Mouse (Mus musculus) liver, embryonic 12.5 days (tissue): Measurements from ENCODE around the gene Sapcd1. TPM values are rescaled to one million over a fixed set of nuclear protein-coding genes. Genes with fewer than 3 reads are reported as not detected.

Experiments used
- ATAC-seq: fragments of 200-750 bp; cut with Nextera tagmentation; 2 replicates; pipeline ENCODE4 v1.8.0; 2017; ENCODE audit warnings: moderate number of reproducible peaks, mild to moderate bottlenecking, moderate library complexity
- H3K27ac ChIP-seq: fragments of 300-500 bp; sonication (generic); 2 replicates; pipeline ENCODE4 v1.5.1; 2016; ENCODE audit warnings: mild to moderate bottlenecking
- H3K27me3 ChIP-seq: fragments of 300-500 bp; sonication (generic); replicated peaks from 2 replicates; pipeline ENCODE4 v1.6.1; 2016; ENCODE audit warnings: mild to moderate bottlenecking, moderate library complexity
- H3K36me3 ChIP-seq: fragments of 300-500 bp; sonication (generic); 2 replicates; pipeline ENCODE4 v1.6.1; 2016; ENCODE audit warnings: mild to moderate bottlenecking, moderate library complexity
- H3K4me1 ChIP-seq: fragments of 300-500 bp; sonication (generic); 2 replicates; pipeline ENCODE4 v1.6.1; 2016
- H3K4me2 ChIP-seq: fragments of 300-500 bp; sonication (generic); 2 replicates; pipeline ENCODE4 v1.6.1; 2016; ENCODE audit warnings: mild to moderate bottlenecking, moderate library complexity
- H3K4me3 ChIP-seq: fragments of 300-500 bp; sonication (generic); 2 replicates; pipeline ENCODE4 v1.5.1; 2016; ENCODE audit warnings: mild to moderate bottlenecking, moderate library complexity
- H3K9ac ChIP-seq: fragments of 300-500 bp; sonication (generic); 2 replicates; pipeline ENCODE4 v1.6.1; 2016; ENCODE audit warnings: mild to moderate bottlenecking, moderate library complexity
- H3K9me3 ChIP-seq: fragments of 300-500 bp; sonication (generic); replicated peaks from 2 replicates; pipeline ENCODE4 v1.6.1; 2016; ENCODE audit warnings: mild to moderate bottlenecking, moderate library complexity
- WGBS: fragments of 180-500 bp; shearing (Covaris S2); methylation state at CpG from one replicate; pipeline ENCODE4 v1.1.7; 2016; ENCODE audit not compliant: insufficient replicate concordance; 5-methylcytosine and 5-hydroxymethylcytosine counted together
- polyA plus RNA-seq: library from polyadenylated mRNA; unstranded; fragments of >200 nt; fragmentation: Nextera tagmentation; extraction: Ambion mirVana; gene quantifications from 2 replicates; pipeline ENCODE4 v1.2.1, GENCODE M21; 2016

The Sapcd1 gene
- polyA plus RNA-seq, 1 experiment from 2014 or later = 2.8 TPM

DNA sequence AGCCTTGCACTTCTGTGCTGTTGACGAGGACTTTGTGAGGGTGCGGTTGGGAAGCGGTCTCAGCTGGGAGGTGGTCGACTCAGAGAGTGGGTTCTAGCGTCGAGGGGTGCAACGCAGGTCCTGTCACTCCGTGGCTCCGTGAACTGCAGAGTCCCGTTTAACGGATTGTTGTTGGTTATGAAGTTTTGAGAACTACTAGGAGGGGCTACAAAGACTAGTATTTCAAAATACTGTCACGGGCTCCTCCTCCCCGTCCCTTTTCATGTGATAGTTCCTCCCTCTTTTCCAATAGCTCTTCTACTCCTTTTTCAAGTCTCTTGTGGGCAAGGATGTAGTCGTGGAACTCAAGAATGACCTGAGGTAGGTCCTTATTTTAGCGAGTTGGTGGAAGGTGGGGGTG is 45.5 kb downstream of the Sapcd1 start:
- H3K4me1 ChIP-seq = peaks cover 45% of the 10 kb centered on the region
- no peaks in the 10 kb centered on the region for H3K27me3 ChIP-seq
- H3K4me2 ChIP-seq = peak overlapping the region; percentile 80
- under 1% methylated on average over 15 of the region's 15 CpGs for WGBS
- no peaks in the 10 kb centered on the region for H3K9me3 ChIP-seq
- no peak for ATAC-seq
- peak overlapping the region; percentile 88 for H3K9ac ChIP-seq
- H3K4me3 ChIP-seq = peak overlapping the region; percentile 83
- peak overlapping the region; percentile 94 for H3K27ac ChIP-seq
- H3K36me3 ChIP-seq = peaks cover 38% of the 10 kb centered on the region

DNA sequence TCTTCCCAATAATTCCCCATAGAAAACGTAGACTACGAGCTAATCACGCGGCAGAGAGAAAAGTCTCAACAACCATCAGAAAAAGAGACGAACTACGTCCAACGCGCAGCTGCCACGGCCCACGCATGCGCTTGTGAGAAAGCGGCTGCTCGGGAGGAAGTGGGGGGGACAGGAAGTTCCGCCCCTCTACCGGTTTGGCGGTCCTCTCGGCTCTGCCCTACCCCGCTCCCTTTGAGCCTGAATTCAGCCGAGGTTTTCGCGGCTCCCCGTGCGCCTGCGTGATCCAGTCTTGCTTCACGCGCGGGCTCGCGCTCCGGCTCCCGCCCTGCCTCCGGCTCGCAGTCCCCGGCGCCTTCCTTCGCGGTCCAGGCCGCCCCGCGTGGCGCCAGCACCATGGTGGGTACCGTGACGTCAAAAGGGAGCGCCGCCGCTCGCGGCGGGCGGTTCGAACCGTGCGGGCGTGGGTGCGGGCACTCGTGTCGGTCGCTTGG is 46.1 kb downstream of the Sapcd1 start, which contains the start of gene Lsm2:
Lsm2 (plus strand) TSS at position 173 of the 491 bp plus-strand sequence.
- peaks cover 45% of the 10 kb centered on the region for H3K4me1 ChIP-seq
- H3K4me2 ChIP-seq = peak within 1 kb of the TSS; percentile 80
- H3K9ac ChIP-seq = peak within 1 kb of the TSS; percentile 88
- under 1% methylated on average over 58 of the region's 58 CpGs for WGBS
- no peaks in the 10 kb centered on the region for H3K27me3 ChIP-seq
- peak within 1 kb of the TSS; percentile 94 for H3K27ac ChIP-seq
- H3K9me3 ChIP-seq = no peaks in the 10 kb centered on the region
- peak within 1 kb of the TSS; percentile 83 for H3K4me3 ChIP-seq
- H3K36me3 ChIP-seq = peaks cover 41% of the 10 kb centered on the region
- ATAC-seq = peak; percentile 93

DNA sequence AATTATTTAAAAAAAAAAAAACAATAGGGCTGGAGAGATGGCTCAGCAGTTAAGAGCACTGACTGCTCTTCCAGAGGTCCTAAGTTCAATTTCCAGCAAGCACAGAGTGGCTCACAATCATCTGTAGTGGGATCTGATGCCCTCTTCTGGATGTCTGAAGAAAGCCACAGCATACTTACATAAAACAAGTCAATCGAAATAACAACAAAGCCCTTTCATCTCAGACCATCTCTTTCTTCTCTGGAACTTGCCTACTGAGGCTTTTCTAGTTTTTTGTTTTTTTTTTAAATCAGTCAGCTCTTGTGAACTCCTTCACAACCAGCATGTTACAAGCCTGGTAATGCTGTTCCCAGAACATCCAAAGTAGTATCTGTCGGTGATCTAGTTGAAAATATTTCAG is 47.2 kb downstream of the Sapcd1 start:
- no peaks in the 10 kb centered on the region for H3K9me3 ChIP-seq
- peaks cover 45% of the 10 kb centered on the region for H3K4me1 ChIP-seq
- H3K4me3 ChIP-seq = peak overlapping the region; percentile 83
- ATAC-seq = no peak
- H3K27me3 ChIP-seq = no peaks in the 10 kb centered on the region
- peaks cover 30% of the 10 kb centered on the region for H3K36me3 ChIP-seq
- WGBS = 18% methylated on average over 2 of the region's 2 CpGs
- H3K4me2 ChIP-seq = peak overlapping the region; percentile 80
- H3K9ac ChIP-seq = peak overlapping the region; percentile 88
- peak overlapping the region; percentile 94 for H3K27ac ChIP-seq

DNA sequence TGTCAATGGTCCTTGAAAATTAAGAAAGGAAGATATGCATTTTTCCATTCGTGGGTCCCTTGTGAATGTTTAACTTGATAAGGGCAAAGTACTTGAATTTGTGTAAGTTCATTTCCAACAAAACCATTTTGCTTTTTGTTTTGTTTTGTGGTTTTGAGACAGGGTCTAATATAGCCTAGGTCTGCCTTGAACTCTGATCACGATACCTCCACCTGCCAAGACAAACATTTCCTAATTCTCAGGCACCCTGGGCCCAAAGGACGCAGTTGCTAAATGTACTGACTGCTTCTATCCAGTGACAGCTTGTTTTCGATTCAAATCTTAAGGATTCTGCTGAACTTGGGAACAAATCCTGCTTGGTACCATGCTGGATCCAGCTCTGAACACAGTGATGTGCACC is 48.2 kb downstream of the Sapcd1 start:
- Histone ChIP-seq H3K27ac (no peak overlapping the region), H3K4me1 (peaks cover 37% of the 10 kb centered on the region), H3K9me3 (no peaks in the 10 kb centered on the region)

DNA sequence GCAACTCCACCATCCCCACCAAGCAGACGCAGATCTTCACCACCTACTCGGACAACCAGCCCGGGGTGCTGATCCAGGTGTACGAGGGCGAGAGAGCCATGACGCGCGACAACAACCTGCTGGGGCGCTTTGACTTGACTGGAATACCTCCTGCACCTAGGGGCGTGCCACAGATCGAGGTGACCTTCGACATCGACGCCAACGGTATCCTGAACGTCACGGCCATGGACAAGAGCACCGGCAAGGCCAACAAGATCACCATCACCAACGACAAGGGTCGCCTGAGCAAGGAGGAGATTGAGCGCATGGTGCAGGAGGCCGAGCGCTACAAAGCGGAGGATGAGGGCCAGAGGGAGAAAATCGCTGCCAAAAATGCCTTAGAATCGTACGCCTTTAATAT is 49.6 kb downstream of the Sapcd1 start:
- peaks cover 24% of the 10 kb centered on the region for H3K4me1 ChIP-seq
- WGBS = 82% methylated on average over 27 of the region's 27 CpGs
- no peak overlapping the region for H3K4me3 ChIP-seq
- no peak for ATAC-seq
- no peak overlapping the region for H3K4me2 ChIP-seq
- peaks cover 10% of the 10 kb centered on the region for H3K36me3 ChIP-seq
- H3K9ac ChIP-seq = no peak overlapping the region
- H3K27ac ChIP-seq = no peak overlapping the region
- H3K9me3 ChIP-seq = no peaks in the 10 kb centered on the region
- peaks cover 11% of the 10 kb centered on the region for H3K27me3 ChIP-seq

More for the DNA sequence above, 48.2 kb downstream of the Sapcd1 start:
- no peak overlapping the region for H3K4me3 ChIP-seq
- WGBS = 76% methylated on average over 4 of the region's 4 CpGs
- peak overlapping the region; percentile 4 for H3K9ac ChIP-seq
- no peaks in the 10 kb centered on the region for H3K27me3 ChIP-seq
- H3K36me3 ChIP-seq = peaks cover 20% of the 10 kb centered on the region
- no peak for ATAC-seq
- H3K4me2 ChIP-seq = no peak overlapping the region

DNA sequence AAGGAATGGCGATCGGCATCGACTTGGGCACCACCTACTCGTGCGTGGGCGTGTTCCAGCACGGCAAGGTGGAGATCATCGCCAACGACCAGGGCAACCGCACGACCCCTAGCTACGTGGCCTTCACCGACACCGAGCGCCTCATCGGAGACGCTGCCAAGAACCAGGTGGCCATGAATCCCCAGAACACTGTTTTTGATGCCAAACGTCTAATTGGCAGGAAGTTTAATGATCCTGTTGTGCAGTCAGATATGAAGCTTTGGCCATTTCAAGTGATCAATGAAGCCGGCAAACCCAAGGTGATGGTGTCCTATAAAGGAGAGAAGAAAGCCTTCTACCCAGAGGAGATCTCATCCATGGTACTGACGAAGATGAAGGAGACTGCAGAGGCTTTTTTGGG is 50.8 kb downstream of the Sapcd1 start:
- peaks cover 10% of the 10 kb centered on the region for H3K36me3 ChIP-seq
- H3K27me3 ChIP-seq = peaks cover 24% of the 10 kb centered on the region
- no peak overlapping the region for H3K9ac ChIP-seq
- H3K4me3 ChIP-seq = no peak overlapping the region
- ATAC-seq = no peak
- no peak overlapping the region for H3K27ac ChIP-seq
- 88% methylated on average over 20 of the region's 20 CpGs for WGBS
- H3K4me2 ChIP-seq = no peak overlapping the region
- peaks cover 24% of the 10 kb centered on the region for H3K4me1 ChIP-seq
- no peaks in the 10 kb centered on the region for H3K9me3 ChIP-seq

Other genes with a start within 250 kb of the Sapcd1 start
- not detected in 2 replicates for gene Cyp21a1, start 223.5 kb downstream of the Sapcd1 start, polyA plus RNA-seq
- 18.0 and 18.6 TPM in 2 replicates for gene Stk19, start 191.1 kb downstream of the Sapcd1 start, polyA plus RNA-seq
- 37.0 and 38.8 TPM in 2 replicates for gene Dxo, start 191.0 kb downstream of the Sapcd1 start, polyA plus RNA-seq
- gene Skiv2l, start 177.8 kb downstream of the Sapcd1 start, polyA plus RNA-seq = 34.0 and 39.5 TPM in 2 replicates
- 69.3 and 72.0 TPM in 2 replicates for gene Nelfe, start 177.6 kb downstream of the Sapcd1 start, polyA plus RNA-seq
- gene Cfb, start 165.5 kb downstream of the Sapcd1 start, polyA plus RNA-seq = 83.5 and 85.0 TPM in 2 replicates
- 1.8 and 1.9 TPM in 2 replicates for gene Zbtb12, start 148.5 kb downstream of the Sapcd1 start, polyA plus RNA-seq
- gene Gm20547, start 146.0 kb downstream of the Sapcd1 start, polyA plus RNA-seq = not detected in 2 replicates
- 7.9 and 8.2 TPM in 2 replicates for gene C2, start 129.8 kb downstream of the Sapcd1 start, polyA plus RNA-seq
- 27.1 and 32.8 TPM in 2 replicates for gene Ehmt2, start 129.5 kb downstream of the Sapcd1 start, polyA plus RNA-seq
- 0.75 and 0.79 TPM in 2 replicates for gene Slc44a4, start 113.5 kb downstream of the Sapcd1 start, polyA plus RNA-seq
- 16.9 and 17.3 TPM in 2 replicates for gene Neu1, start 96.8 kb downstream of the Sapcd1 start, polyA plus RNA-seq
- gene Hspa1b, start 68.8 kb downstream of the Sapcd1 start, polyA plus RNA-seq = 0.11 and 0.21 TPM in 2 replicates
- 0.73 TPM in 1 of 2 replicates, not detected in the other for gene Gm20481, start 58.1 kb downstream of the Sapcd1 start, polyA plus RNA-seq
- 2.8 and 5.0 TPM in 2 replicates for gene Hspa1a, start 55.9 kb downstream of the Sapcd1 start, polyA plus RNA-seq
- gene Hspa1l, start 55.3 kb downstream of the Sapcd1 start, polyA plus RNA-seq = 0.38 and 0.49 TPM in 2 replicates
- 202 and 215 TPM in 2 replicates for gene Lsm2, start 46.2 kb downstream of the Sapcd1 start, polyA plus RNA-seq
- 208 and 211 TPM in 2 replicates for gene Vars, start 27.0 kb downstream of the Sapcd1 start, polyA plus RNA-seq
- gene Vwa7, start 11.4 kb downstream of the Sapcd1 start, polyA plus RNA-seq = 0.10 and 0.15 TPM in 2 replicates
- gene Msh5, start 18.7 kb upstream of the Sapcd1 start, polyA plus RNA-seq = 4.0 and 4.8 TPM in 2 replicates
- gene Clic1, start 21.9 kb upstream of the Sapcd1 start, polyA plus RNA-seq = 160 and 162 TPM in 2 replicates
- gene Ddah2, start 31.0 kb upstream of the Sapcd1 start, polyA plus RNA-seq = 49.0 and 49.1 TPM in 2 replicates
- 0.41 and 0.44 TPM in 2 replicates for gene Ly6g6c, start 37.4 kb upstream of the Sapcd1 start, polyA plus RNA-seq
- 7.3 and 8.7 TPM in 2 replicates for gene Mpig6b, start 38.2 kb upstream of the Sapcd1 start, polyA plus RNA-seq
- gene Ly6g6e, start 48.9 kb upstream of the Sapcd1 start, polyA plus RNA-seq = 0.23 TPM in 1 of 2 replicates, not detected in the other
- gene Ly6g6d, start 50.0 kb upstream of the Sapcd1 start, polyA plus RNA-seq = 0.36 and 0.53 TPM in 2 replicates
- 10.2 and 10.5 TPM in 2 replicates for gene Ly6g6f, start 57.6 kb upstream of the Sapcd1 start, polyA plus RNA-seq
- gene Abhd16a, start 61.2 kb upstream of the Sapcd1 start, polyA plus RNA-seq = 60.2 and 61.1 TPM in 2 replicates
- not detected in 2 replicates for gene Ly6g5c, start 80.3 kb upstream of the Sapcd1 start, polyA plus RNA-seq
- gene Ly6g5b, start 87.4 kb upstream of the Sapcd1 start, polyA plus RNA-seq = 0.55 and 0.81 TPM in 2 replicates
- gene Gpank1, start 93.4 kb upstream of the Sapcd1 start, polyA plus RNA-seq = 16.5 and 19.6 TPM in 2 replicates
- gene Csnk2b, start 94.0 kb upstream of the Sapcd1 start, polyA plus RNA-seq = 187 and 192 TPM in 2 replicates
- 3.7 and 4.3 TPM in 2 replicates for gene D17H6S53E, start 98.4 kb upstream of the Sapcd1 start, polyA plus RNA-seq
- 482 and 508 TPM in 2 replicates for gene Apom, start 104.0 kb upstream of the Sapcd1 start, polyA plus RNA-seq
- 29.1 and 35.5 TPM in 2 replicates for gene Bag6, start 107.2 kb upstream of the Sapcd1 start, polyA plus RNA-seq
- 83.0 and 86.8 TPM in 2 replicates for gene Prrc2a, start 136.9 kb upstream of the Sapcd1 start, polyA plus RNA-seq
- gene Aif1, start 148.1 kb upstream of the Sapcd1 start, polyA plus RNA-seq = 10.5 and 11.6 TPM in 2 replicates
- 20.8 and 23.7 TPM in 2 replicates for gene Lst1, start 160.4 kb upstream of the Sapcd1 start, polyA plus RNA-seq
- gene Ltb, start 166.4 kb upstream of the Sapcd1 start, polyA plus RNA-seq = 1.2 and 1.3 TPM in 2 replicates
- 0.33 and 0.36 TPM in 2 replicates for gene Tnf, start 174.0 kb upstream of the Sapcd1 start, polyA plus RNA-seq
- gene Lta, start 177.3 kb upstream of the Sapcd1 start, polyA plus RNA-seq = 0.12 TPM in 1 of 2 replicates, not detected in the other
- gene Gm16181, start 192.8 kb upstream of the Sapcd1 start, polyA plus RNA-seq = 0.42 TPM in 1 of 2 replicates, not detected in the other
- gene Atp6v1g2, start 205.6 kb upstream of the Sapcd1 start, polyA plus RNA-seq = 1.3 and 1.8 TPM in 2 replicates
- gene Nfkbil1, start 207.8 kb upstream of the Sapcd1 start, polyA plus RNA-seq = 5.7 and 6.4 TPM in 2 replicates
- gene Ddx39b, start 213.7 kb upstream of the Sapcd1 start, polyA plus RNA-seq = 258 and 267 TPM in 2 replicates
- 66.8 and 72.5 TPM in 2 replicates for gene H2-D1, start 234.7 kb upstream of the Sapcd1 start, polyA plus RNA-seq